Mouse (Mus musculus): ENCODE results near the gene Tex28.
"Not testable (repeated sequence)": the region's sequence is repeated elsewhere in the genome, so short reads cannot be mapped to it uniquely, and the experiment has no call there.

Tex28 gene

DNA sequence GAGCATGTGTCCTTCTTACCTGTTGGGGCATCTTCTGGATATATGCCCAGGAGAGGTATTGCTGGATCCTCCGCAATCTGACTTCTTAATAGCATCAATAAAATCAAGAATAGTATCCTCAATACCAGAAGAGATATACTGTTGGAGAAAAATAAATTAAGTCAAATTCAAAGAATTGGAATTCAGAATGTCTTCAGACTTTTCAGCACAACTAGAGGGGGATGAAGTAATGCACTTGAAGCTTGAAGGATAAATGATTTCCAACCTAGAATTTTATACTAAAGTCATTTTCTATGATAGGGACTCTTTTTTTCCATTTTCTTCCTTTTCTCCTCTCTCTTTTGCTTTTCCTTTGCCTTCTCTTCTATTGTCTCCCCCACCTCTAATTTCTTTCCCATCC is at the start of gene Tex28:
TSS of gene Tex28 (minus strand) at position 101 of the 400 bp plus-strand sequence.
- DNase-seq (ENCODE audit: low spot score in 2 of 2), result no peak

DNA sequence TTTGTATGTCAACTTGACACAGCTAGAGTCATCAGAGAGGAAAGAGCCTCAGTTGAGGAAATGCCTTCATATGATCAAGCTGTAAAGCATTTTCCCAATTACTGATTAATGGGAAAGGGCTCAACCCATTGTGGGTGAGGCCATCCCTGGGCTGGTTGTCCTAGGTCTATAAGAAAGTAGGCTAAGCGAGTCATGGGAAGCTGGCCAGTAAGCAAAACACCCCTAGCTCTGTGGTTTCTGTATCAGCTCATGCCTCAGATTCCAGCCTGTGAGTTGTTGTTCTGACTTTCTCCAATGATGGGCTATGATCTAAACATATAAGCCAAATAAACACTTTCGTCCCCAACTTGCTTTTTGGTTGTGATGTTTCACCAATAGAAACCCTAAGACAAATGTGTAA is 35.9 kb upstream of the Tex28 start:
- no peak for DNase-seq (ENCODE audit: low spot score in 2 of 2)

DNA sequence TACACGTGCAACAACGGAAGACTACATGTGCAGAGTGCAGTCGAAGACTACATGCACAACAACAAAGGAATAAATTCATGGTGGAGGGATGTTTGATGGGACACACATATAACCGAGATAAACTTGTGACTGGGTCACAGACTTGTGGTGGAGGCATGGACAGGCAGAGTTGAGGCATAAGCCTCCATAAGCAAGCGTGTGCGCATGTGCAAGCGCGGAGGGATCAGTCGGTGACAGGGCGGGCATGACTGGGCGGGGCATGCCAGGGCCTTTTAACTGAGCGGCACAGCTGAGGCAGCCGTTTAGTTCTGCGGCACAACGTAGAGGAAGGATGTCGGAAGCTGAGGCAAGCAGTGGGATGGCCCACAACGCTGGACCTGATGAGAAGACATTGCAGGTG is 9.3 kb upstream of the Tex28 start, which contains the start of gene Tktl1:
TSS of gene Tktl1 (plus strand) at position 301 of the 400 bp plus-strand sequence.
- no peak for DNase-seq (ENCODE audit: low spot score in 2 of 2)

DNA sequence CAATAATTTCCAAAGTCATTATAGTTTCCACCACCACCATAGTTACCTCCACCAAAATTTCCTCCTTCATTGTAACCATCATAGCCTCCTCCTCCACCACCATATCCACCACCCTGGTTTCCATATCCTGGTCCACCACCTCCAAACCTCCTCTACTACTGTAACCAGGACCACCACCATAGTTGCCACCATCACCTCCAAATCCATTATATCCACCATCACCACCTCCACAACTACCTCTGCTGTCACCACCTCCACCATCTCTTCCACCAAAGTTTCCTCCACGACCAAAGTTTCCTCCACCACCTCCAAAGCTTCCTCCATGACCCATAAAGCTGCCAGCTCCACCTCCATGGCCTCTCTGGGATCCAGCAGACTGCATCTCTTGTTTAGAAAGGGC is 32.4 kb downstream of the Tex28 start, which contains the start of gene Mecp2:
TSS of gene Mecp2 (minus strand) at position 101 of the 400 bp plus-strand sequence.
- DNase-seq (ENCODE audit: low spot score in 2 of 2), result not testable (repeated sequence)

DNA sequence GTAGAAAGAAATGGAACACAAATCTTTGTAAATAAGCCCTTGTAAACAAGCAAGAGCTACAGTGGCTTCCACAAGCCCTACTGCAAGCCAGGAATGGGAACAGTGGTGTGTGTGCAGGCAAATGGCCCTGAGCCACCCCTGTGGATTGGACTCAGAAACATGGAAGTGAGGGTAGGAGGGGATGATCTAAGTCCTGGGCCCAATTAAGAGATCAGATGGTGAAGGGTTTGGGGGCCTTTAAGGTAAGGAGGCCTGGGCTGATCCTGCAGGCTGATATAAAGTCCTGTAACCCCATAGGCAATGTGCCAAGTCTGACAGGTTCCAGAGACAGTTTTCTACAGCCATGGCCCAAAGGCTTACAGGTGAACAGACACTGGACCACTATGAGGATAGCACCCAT is 40.5 kb downstream of the Tex28 start, which contains the start of gene Opn1mw:
TSS of gene Opn1mw (plus strand) at position 301 of the 400 bp plus-strand sequence.
- DNase-seq (ENCODE audit: low spot score in 2 of 2), result no peak

DNA sequence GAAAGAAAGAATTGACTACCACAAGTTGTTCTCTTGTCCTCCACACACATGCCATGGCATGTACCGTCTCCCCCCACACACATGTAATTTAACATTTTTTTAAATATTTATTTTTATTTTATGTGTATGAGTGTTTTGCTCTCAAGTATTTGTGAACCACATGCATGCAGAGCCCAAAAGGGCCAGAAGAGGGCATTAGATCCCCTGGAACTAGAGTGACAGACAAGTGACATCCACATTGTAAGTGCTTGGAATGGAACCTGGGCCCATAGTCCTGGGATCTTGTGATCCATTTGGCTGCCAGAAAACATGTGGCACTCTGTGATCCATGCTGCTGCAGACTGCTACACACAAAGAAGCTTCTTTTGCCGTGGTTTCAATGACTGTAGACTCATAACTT is 42.7 kb downstream of the Tex28 start:
- no peak for DNase-seq (ENCODE audit: low spot score in 2 of 2)

DNA sequence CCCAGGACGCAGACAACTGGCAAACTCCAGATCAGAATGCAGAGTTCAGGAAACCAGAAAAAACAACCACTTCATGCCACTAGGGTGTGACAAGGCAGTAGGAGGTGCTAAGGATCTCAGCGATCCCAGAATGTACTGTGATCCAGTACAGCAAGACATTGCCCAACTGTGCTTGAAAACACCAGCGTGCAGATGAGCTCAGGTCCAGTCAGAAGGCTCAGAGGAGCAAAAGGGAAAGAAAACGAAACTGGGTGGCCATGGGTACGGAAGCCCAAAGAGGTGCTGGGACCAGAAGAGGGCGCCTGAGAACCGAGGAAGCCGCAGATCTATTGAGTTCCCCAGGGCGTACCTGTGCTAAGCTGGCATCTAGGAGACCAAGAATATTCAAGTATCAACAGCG is 52.1 kb downstream of the Tex28 start:
- DNase-seq (ENCODE audit: low spot score in 2 of 2), result peak; percentile 39 to 52

DNA sequence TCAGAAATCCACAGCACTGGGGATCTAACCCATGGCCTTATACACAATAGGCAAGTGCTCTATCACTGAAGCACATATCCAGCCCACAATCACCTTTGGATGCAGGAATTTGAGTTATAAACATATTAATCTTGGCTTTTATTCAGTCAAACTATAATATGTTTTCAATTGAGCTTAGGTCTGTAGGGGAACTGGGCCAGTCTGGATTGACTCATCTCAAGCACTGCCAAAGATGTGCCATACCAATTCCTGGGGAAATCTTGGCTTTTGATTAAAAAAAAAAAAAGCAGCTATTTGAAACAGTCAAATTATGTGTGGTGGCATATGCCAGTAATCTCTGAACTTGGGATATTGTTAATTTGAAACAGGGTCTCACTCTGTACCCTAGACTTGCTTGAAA is 53.6 kb downstream of the Tex28 start:
- DNase-seq (ENCODE audit: low spot score in 2 of 2), result no peak

DNA sequence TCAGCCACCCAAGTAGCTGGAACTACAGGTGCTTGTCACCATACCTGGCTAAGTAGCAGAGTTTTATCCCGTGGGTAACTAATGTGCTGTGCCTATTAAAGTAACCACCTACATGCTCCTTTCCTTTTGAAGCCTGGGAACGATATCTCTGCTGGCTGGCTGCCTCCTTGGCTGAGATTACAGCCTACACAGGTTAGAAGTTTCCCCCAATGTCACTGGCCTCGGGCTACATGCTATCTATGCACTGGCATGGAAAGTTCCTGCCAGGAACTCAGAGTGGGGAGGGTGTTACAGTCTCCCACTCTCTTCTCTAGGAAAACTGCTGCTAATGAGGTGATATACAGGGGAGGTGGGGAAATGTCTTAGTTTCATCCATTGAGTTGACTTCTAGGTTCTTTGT is 58.9 kb downstream of the Tex28 start:
- DNase-seq (ENCODE audit: low spot score in 2 of 2), result no peak

DNA sequence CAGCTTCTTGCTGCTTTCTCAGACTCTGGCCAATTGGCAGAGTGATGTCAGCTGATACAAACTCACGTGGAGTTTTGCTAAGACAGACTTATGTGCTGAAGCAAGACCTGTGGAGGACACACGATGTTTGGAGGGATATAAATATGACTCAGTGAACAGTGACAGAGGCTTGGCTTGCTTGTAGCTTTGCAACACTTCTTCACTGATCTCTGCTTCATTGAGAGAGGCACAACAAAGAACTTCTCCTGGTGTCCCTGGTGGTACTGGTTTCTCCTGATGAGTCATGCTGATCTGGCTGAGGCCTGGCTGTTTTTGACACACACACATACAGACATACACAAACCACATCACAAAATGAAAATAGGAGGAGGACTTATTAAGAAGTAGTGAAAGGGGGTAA is 61.7 kb downstream of the Tex28 start:
- no peak for DNase-seq (ENCODE audit: low spot score in 2 of 2)

DNA sequence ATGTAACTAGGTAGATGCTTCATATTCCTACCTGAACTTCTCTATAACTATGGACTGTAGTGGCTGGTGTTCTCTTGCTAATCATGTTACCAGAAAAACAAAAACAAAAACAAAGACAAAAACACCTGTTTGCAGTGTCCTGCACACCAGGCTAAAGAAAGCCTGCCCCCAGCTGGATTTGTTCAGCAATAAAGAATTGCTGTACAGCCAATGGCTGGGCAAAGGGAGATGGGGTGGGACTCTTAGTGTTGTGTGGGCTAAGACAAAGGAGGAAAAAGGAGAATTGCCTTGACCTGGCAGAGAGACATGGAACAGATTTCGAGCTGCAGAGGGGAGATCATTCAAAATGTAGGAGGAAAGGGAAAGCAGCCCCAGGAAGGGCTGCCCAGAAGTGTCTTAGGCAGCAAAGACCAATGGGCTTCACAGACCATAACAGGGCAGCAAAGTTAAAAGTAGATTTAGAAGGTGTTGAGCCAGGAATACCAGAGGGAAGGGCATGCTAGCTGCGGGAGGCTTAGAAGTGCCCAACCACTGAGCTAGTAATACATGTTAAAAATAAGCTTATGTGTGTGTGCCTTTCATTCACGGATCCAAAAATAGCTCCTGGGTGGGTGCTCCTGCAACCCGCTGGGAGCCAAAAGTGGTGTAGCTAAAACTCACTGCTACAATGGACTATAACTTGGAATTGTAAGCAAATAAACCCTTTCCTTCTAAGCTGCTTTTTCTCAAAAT is 64.0 kb downstream of the Tex28 start:
- DNase-seq (ENCODE audit: low spot score in 2 of 2), result peak in 1 of 2 experiments; percentile 33
